Mouse (Mus musculus) retina, postnatal 7 days (tissue): ENCODE data around the gene Dync2li1.

ENCODE experiments used
- DNase-seq: peaks from one replicate; pipeline ENCODE4 v3.0.0-alpha.2; 2012; ENCODE audit warnings: low read depth, low spot score

Gene Dync2li1

DNA sequence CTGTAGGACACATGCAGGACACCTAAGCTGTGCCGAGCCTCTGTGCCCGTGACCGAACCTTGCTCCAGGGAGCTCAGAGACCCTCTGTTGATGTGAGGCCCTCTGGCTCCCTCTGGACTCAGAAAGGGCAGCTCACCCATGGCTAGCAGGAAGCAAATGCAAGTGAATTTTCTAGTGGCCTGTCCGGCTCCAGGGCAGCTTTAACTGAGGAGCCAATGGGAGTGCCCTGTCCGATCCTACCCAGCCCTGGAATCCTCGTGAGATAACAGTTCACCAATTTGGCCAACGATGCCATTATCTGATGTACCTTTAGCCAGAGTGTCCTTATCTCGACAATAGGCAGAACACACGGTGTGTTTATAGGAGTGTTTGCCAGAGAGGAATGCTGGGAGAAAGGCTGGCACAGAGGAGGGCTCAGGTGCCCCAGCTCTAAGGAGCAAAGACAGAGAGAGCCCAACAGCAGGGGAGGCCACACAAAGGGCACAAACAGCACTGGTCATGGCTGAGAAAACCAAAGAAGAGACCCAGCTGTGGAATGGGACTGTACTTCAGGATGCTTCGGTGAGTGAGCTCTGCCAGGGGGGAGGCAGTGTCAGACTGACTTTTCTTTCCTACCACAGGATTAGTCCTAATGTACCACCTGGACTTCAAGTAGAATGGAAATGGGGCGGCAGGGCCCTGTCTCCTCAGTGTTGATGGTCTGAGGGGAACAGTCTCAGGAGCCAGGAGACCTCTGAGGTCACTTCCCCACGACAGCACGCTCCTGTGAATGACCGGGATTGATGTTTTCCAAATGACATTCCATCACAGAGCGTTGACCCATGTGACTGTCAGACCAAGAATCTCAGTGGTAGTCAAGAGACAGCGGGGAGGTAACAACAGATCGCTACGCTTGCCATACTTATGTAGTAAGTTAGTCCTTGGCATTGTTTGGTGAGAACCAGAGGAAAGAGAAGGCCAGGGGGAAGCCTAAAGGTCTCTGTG is 56.7 kb downstream of the Dync2li1 start, which contains the start of gene Abcg5:
TSS of gene Abcg5 (minus strand) at position 278 of the 984 bp plus-strand sequence.
- DNase-seq = no peak

DNA sequence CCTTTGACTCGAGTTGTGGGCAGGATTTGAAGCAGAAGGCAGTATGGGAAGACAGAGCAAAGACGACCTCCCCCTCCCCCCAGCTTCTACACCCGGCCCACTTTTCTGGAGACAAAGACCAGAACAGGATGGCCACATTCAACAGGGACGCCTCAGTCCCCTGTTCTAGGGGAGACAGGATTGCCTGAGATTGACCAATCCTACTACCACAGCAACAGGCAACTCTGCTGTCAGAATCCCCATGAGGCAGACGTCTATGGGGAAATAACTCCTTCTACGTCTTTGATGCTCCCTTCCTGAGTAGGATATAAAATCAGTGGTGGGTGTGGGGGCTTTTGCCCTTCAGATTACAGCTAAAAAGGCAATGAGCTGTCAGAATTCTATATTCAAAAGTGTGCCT is 58.0 kb downstream of the Dync2li1 start:
- no peak for DNase-seq

DNA sequence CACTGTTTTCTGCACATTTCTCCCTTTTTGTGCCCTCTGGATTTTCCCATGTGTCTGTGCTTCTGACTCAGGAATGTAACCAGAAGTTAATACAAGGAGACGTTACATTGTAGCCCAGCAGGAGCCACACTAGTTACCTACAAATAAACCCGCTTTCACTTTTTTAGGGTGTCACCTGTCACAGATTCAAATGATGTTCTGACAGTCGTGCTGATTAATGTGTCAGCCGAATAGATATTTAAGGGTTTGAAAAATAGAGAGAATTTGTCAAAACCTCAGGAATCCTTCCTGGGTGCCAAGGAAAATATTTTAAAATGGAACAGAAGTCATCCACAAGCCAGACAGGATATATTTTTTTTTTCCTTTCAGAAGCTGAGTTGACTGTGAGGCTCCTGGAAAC is 59.0 kb downstream of the Dync2li1 start:
- no peak for DNase-seq

DNA sequence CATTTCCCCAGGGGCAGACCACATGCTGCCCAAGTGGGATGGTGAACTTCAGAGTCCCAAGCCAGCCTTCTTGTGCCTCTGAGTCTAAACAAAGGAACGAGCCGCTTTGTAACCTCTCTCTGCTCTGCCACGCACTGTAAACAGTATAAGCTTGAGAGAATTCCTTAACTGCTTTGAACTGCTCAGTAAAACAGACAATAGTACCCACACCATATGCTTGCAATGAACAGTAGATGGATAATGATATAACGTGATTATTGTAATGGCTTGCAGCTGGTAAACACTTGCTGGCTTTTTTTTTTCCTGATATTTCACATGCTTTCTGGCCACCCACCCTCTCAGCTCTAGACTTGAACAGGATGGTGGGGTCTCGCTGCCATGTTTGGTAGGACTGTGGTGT is 61.7 kb downstream of the Dync2li1 start:
- no peak for DNase-seq

DNA sequence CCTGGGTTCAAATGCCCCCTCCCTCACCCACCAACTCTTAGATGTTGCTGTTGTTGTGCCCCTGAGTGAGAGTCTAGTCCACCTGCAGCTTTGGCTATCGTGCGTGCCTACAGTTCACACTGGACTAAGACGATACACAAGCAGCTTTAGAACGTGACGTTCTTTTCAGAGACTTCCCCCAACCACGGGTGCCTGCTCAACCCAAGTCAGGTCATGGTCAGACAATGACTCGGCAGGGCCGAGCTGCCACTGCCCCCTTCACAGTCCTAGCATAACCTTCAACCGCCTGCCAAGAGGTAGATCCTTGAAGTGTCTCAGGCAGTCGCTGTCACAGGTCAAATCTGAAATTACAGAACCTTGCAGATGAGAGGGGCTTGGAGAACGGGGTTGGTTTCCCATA is 62.5 kb downstream of the Dync2li1 start:
- no peak for DNase-seq

DNA sequence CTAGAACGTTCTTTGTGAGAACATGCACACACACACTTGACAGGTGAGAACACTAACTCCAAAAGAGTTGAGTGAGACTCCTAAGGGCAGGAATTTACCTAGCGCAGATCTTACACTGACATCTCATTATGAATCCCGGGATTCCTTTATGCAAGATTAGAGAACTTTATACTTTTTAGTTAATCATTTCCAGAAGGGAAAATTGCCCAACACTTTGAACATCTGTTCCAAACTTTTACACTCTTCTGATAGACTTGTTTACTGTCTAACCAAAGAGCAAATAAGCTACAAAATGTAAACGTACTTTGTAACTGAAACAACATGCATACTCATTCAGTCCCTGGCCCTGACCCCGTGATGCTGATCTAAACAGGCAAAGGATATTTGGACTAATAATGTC is 63.0 kb downstream of the Dync2li1 start:
- DNase-seq = no peak

DNA sequence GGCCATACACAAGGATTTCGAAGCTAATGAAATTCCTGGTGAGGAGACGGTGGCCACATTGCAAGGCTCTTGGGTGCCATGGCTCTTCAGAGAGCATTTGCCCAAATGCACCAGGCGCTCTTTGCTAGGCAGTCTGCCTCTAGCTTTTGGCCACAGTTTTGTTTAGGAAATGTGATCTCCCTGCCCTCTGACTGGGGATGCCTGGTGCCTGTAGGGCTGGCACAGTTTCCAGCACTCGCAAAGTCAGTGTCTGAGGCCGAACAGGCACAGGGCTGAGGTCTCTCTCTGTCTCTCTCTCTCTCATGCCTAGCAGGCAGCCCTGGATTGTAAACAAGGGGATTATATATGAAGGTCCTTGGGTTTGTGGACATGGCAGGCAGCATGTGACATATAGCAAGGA is 63.8 kb downstream of the Dync2li1 start:
- DNase-seq = no peak

DNA sequence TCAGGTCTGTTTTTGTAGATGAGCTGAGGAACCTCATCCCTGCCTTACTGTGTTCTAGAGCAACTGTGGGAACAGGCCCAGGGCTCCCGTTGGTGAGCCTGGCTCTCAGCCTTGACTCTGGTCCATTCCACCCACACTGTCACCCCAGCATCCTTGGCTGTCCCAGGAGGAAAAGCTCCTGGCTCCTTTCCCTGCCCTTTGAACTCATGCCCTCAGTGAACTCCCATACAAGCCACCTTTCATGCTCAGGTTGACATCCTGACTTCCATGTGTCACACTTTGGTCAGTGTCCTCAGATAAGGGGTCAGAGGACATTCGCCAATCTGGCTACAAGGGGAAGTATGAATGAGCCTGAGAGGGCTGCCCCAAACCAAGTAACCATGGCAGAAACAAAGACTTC is 67.4 kb downstream of the Dync2li1 start:
- DNase-seq = no peak

DNA sequence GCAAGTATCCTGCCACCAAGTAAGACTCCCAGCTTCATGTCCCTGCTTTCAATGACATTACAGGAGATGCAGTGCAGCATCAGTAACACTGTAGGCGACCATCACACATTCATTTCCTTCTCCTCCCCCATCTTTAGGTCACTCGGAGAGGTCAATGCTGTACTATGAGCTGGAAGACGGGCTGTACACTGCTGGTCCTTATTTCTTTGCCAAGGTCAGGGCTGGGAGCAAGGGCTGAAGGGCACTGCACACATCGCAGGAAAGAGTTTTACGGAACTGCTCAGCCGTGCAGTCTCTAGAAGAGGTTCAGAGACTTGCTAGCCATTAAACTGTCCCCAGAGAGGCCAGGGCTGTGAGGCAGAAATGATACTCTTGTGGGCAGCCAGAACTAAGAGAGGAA is 70.2 kb downstream of the Dync2li1 start:
- DNase-seq = no peak

DNA sequence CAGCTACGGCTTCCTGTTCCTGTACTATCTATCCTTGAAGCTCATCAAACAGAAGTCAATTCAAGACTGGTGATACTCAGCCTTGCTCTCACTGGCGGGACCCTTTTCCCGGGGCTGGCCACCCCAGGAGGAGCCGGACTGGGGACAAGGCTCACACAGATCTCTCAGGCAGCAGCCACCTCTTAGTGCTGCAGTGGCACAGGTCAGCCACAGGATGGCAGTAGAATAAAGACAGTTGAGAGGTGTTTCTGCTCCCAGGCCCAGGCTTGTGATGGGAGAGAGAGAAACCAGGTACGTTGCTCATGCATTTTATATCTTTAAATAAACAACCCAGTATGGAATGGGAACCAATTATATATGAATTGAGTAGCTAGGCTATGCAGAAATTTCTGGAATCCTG is 72.4 kb downstream of the Dync2li1 start:
- DNase-seq = peak; percentile 53
